Mouse (Mus musculus): ENCODE data around the gene Eif2ak4. TPM values are rescaled to one million over a fixed set of nuclear protein-coding genes. Genes with fewer than 3 reads are reported as not detected.

Gene Eif2ak4
- total RNA-seq, 2 experiments from 2014 or later: 15.7 to 19.9 TPM

GRCm38 (mm10) chr2:118405568-118405967, 17.1 kb downstream of the Eif2ak4 start:
- DNase-seq: no peak

- DNase-seq: no peak
These were observed 18.4 kb downstream of the Eif2ak4 start for GRCm38 (mm10) chr2:118406811-118407210.

- no peak for DNase-seq
These were observed 20.0 kb downstream of the Eif2ak4 start for GRCm38 (mm10) chr2:118408336-118408895.

- no peak for DNase-seq
These were observed 24.4 kb downstream of the Eif2ak4 start for GRCm38 (mm10) chr2:118412821-118413220.

GRCm38 (mm10) chr2:118415601-118416355, 27.4 kb downstream of the Eif2ak4 start:
- DNase-seq: no peak

- DNase-seq: peak; percentile 13
These were observed 29.7 kb downstream of the Eif2ak4 start for GRCm38 (mm10) chr2:118418076-118418475.

GRCm38 (mm10) chr2:118421951-118422350, 33.5 kb downstream of the Eif2ak4 start:
- no peak for DNase-seq

GRCm38 (mm10) chr2:118422385-118422784, 34.0 kb downstream of the Eif2ak4 start:
- DNase-seq: no peak

- no peak for DNase-seq
These were observed 39.9 kb downstream of the Eif2ak4 start for GRCm38 (mm10) chr2:118428296-118428695.

GRCm38 (mm10) chr2:118429297-118429696, 40.9 kb downstream of the Eif2ak4 start:
- DNase-seq: no peak

- DNase-seq: no peak
These were observed 42.2 kb downstream of the Eif2ak4 start for GRCm38 (mm10) chr2:118430630-118431029.

- DNase-seq: peak; percentile 45
These were observed 43.2 kb downstream of the Eif2ak4 start for GRCm38 (mm10) chr2:118431589-118431988.

GRCm38 (mm10) chr2:118442172-118442571, 53.8 kb downstream of the Eif2ak4 start:
- no peak for DNase-seq

GRCm38 (mm10) chr2:118442723-118443122, 54.3 kb downstream of the Eif2ak4 start:
- DNase-seq: no peak

- DNase-seq: no peak
These were observed 57.6 kb downstream of the Eif2ak4 start for GRCm38 (mm10) chr2:118445696-118446674.

- DNase-seq: no peak
These were observed 59.8 kb downstream of the Eif2ak4 start for GRCm38 (mm10) chr2:118448181-118448580.

- DNase-seq: no peak
These were observed 62.6 kb downstream of the Eif2ak4 start for GRCm38 (mm10) chr2:118451056-118451455.

- DNase-seq: no peak
These were observed 68.6 kb downstream of the Eif2ak4 start for GRCm38 (mm10) chr2:118457029-118457428.

GRCm38 (mm10) chr2:118457463-118458261, 69.2 kb downstream of the Eif2ak4 start:
- no peak for DNase-seq

GRCm38 (mm10) chr2:118461480-118462165, 73.2 kb downstream of the Eif2ak4 start:
- DNase-seq: no peak

GRCm38 (mm10) chr2:118463480-118463879, 75.1 kb downstream of the Eif2ak4 start:
- DNase-seq: no peak

Data from adrenal gland, postnatal 10 days (tissue).